In the genomic region with DNA sequence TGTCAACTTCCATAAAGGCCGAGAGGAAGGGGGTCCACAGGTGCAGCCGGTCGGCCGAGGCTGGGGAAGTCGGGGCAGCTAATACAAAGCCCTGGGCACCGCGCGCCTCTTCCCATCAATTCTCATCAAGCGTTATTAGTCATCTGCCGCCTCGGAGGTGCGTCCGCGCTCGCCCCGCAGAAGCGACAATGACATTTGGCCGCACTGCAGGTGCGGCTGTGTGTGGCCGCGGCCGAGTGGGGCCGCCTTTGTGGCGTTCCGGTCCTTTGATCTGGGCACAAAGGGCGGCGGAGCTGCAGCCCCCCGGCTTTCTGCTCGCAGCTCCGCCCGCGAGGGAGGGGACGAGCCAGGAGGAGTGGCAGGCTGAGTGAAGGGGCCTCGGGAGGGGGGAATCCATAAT, we compare ENCODE assay signal across 8 mouse cellular contexts. TPM values are rescaled to one million over a fixed set of nuclear protein-coding genes. Genes with fewer than 3 reads are reported as not detected.
DNase-seq lines count a peak whose midpoint lies in the region; ATAC-seq lines count a peak whose summit lies in the region.

No protein-coding gene starts in this region.

- H3K9ac ChIP-seq in lung, embryonic 16.5 days (ENCODE audit: low read length) = 0 out of 2 replicates have a peak overlapping the region, but pooled peaks have one; percentile 10
- peak overlapping the region; percentile 53 for H3K9ac ChIP-seq in hindbrain, embryonic 15.5 days
- peak overlapping the region; percentile 34; the same call in 1 of the 2 replicates for H3K9ac ChIP-seq in liver, embryonic 11.5 days (ENCODE audit: low read depth, low read length)
- H3K9ac ChIP-seq in stomach, embryonic 16.5 days (ENCODE audit: low read length) = peak overlapping the region; percentile 63

- H3K27ac ChIP-seq in lung, embryonic 16.5 days (ENCODE audit: low read length) = no peak overlapping the region
- no peak overlapping the region for H3K27ac ChIP-seq in hindbrain, embryonic 15.5 days (replicated peaks)
- no peak overlapping the region for H3K27ac ChIP-seq in liver, embryonic 11.5 days (ENCODE audit: low read depth, low read length)
- H3K27ac ChIP-seq in stomach, embryonic 16.5 days (ENCODE audit: low read length) = no peak overlapping the region

- no peak for DNase-seq in lung, postnatal 36 days
- peak; percentile 44 for DNase-seq in liver, embryonic 11.5 days (ENCODE audit: low spot score)
- no peak for DNase-seq in urinary bladder, postnatal 4 days (ENCODE audit: low spot score in 2 of 2)
- no peak for DNase-seq in adrenal gland, postnatal 10 days
- DNase-seq in thymus, adult 18-20 months = no peak

- under 1% methylated on average over 34 of the region's 34 CpGs for WGBS in lung, embryonic 16.5 days
- WGBS in hindbrain, embryonic 15.5 days = under 1% methylated on average over 34 of the region's 34 CpGs
- WGBS in liver, embryonic 11.5 days = 1% methylated on average over 34 of the region's 34 CpGs
- WGBS in stomach, embryonic 16.5 days = under 1% methylated on average over 34 of the region's 34 CpGs

- H3K4me1 ChIP-seq in lung, embryonic 16.5 days (replicated peaks; ENCODE audit: control insufficient read depth, insufficient read depth, low read length) = 0 out of 2 replicates have a peak, but pooled peaks cover 4% of the 10 kb centered on the region
- peaks cover 17% of the 10 kb centered on the region for H3K4me1 ChIP-seq in hindbrain, embryonic 15.5 days (replicated peaks)
- H3K4me1 ChIP-seq in liver, embryonic 11.5 days (replicated peaks; ENCODE audit: control insufficient read depth, insufficient read depth, low read length) = no peaks in the 10 kb centered on the region; the same call in 1 of the 2 replicates
- H3K4me1 ChIP-seq in stomach, embryonic 16.5 days (ENCODE audit: control insufficient read depth, insufficient read depth, low read length) = peaks cover 12% of the 10 kb centered on the region

- H3K9me3 ChIP-seq in lung, embryonic 16.5 days (ENCODE audit: control insufficient read depth, low read length) = no peaks in the 10 kb centered on the region
- H3K9me3 ChIP-seq in hindbrain, embryonic 15.5 days = no peaks in the 10 kb centered on the region
- H3K9me3 ChIP-seq in liver, embryonic 11.5 days (ENCODE audit: control insufficient read depth, low read length) = no peaks in the 10 kb centered on the region
- H3K9me3 ChIP-seq in stomach, embryonic 16.5 days (replicated peaks; ENCODE audit: control insufficient read depth, low read length) = no peaks in the 10 kb centered on the region

- H3K4me3 ChIP-seq in lung, embryonic 16.5 days (ENCODE audit: low read length) = peak overlapping the region; percentile 44
- peak overlapping the region; percentile 56 for H3K4me3 ChIP-seq in hindbrain, embryonic 15.5 days
- H3K4me3 ChIP-seq in liver, embryonic 11.5 days (ENCODE audit: low read depth, low read length) = peak overlapping the region; percentile 44
- peak overlapping the region; percentile 54 for H3K4me3 ChIP-seq in stomach, embryonic 16.5 days (replicated peaks; ENCODE audit: low read length)

- no peak for ATAC-seq in lung, embryonic 16.5 days (ENCODE audit: low read depth)
- no peak for ATAC-seq in hindbrain, embryonic 15.5 days (ENCODE audit: low FRiP score, low read depth)
- no peak for ATAC-seq in liver, embryonic 11.5 days (replicated peaks; ENCODE audit: low FRiP score)
- no peak for ATAC-seq in stomach, embryonic 16.5 days (ENCODE audit: insufficient read depth, low FRiP score)

- H3K27me3 ChIP-seq in lung, embryonic 16.5 days (ENCODE audit: control insufficient read depth, insufficient read depth, low read depth, low read length) = peaks cover 27% of the 10 kb centered on the region
- H3K27me3 ChIP-seq in hindbrain, embryonic 15.5 days = peaks cover 26% of the 10 kb centered on the region
- peaks cover 31% of the 10 kb centered on the region for H3K27me3 ChIP-seq in liver, embryonic 11.5 days (replicated peaks; ENCODE audit: control insufficient read depth, insufficient read depth, low read length)
- H3K27me3 ChIP-seq in stomach, embryonic 16.5 days (ENCODE audit: control insufficient read depth, insufficient read depth, low read length) = peaks cover 21% of the 10 kb centered on the region

- no peaks in the 10 kb centered on the region for H3K36me3 ChIP-seq in lung, embryonic 16.5 days (ENCODE audit: control insufficient read depth, insufficient read depth, low read length)
- no peaks in the 10 kb centered on the region for H3K36me3 ChIP-seq in hindbrain, embryonic 15.5 days
- no peaks in the 10 kb centered on the region for H3K36me3 ChIP-seq in liver, embryonic 11.5 days (ENCODE audit: control insufficient read depth, insufficient read depth, low read length)
- no peaks in the 10 kb centered on the region for H3K36me3 ChIP-seq in stomach, embryonic 16.5 days (ENCODE audit: control insufficient read depth, insufficient read depth, low read length)

- peak overlapping the region; percentile 67 for H3K4me2 ChIP-seq in lung, embryonic 16.5 days (ENCODE audit: low read depth, low read length)
- peak overlapping the region; percentile 99 for H3K4me2 ChIP-seq in hindbrain, embryonic 15.5 days
- H3K4me2 ChIP-seq in liver, embryonic 11.5 days = peak overlapping the region; percentile 75
- H3K4me2 ChIP-seq in stomach, embryonic 16.5 days (ENCODE audit: low read depth, low read length) = peak overlapping the region; percentile 86

RNA-seq across cellular contexts. Expression of gene Sall1, which starts 37.5 kb away (rescaled TPM):
- 0.03 and 0.11 TPM in 2 replicates for polyA plus RNA-seq in lung, embryonic 16.5 days (2015; fragmentation: Nextera tagmentation; extraction: Ambion mirVana)
- polyA plus RNA-seq in hindbrain, embryonic 15.5 days (2015; fragmentation: Nextera tagmentation; extraction: Ambion mirVana) = 6.0 and 8.1 TPM in 2 replicates
- 2.4 and 2.6 TPM in 2 replicates for polyA plus RNA-seq in liver, embryonic 11.5 days (2014; fragmentation: Nextera tagmentation; extraction: Ambion mirVana)
- 1.1 and 1.5 TPM in 2 replicates for polyA plus RNA-seq in stomach, embryonic 16.5 days (2015; fragmentation: Nextera tagmentation; extraction: Ambion mirVana)
- total RNA-seq in adrenal gland, postnatal 10 days (2021) = 1 to 10 TPM; 1.6 to 4.3 TPM

Comparison
In these comparisons a context has a peak if more than half of its experiments do, and no peak if none do; other contexts are left out.
1. H3K9ac ChIP-seq: peak in every context shown above with its lines; median percentile 63 in stomach, embryonic 16.5 days; 53 in hindbrain, embryonic 15.5 days; 34 in liver, embryonic 11.5 days; 10 in lung, embryonic 16.5 days.